Mouse (Mus musculus) effector memory CD4-positive, alpha-beta T cell, adult 5 months (primary cell): ENCODE results near the gene Cldn34b4. TPM values are rescaled to one million over a fixed set of nuclear protein-coding genes. Genes with fewer than 3 reads are reported as not detected.

ENCODE experiments used
- polyA plus RNA-seq: library from polyadenylated mRNA; unstranded; fragments of 100-300 nt; shearing (Covaris generic); gene quantifications from one replicate; pipeline ENCODE4 v1.2.1, GENCODE M21; 2017

Cldn34b4 gene
- not detected for polyA plus RNA-seq

GRCm38 (mm10) chrX:76393050-76393449 lies at the start of gene Cldn34b4:
Gene Cldn34b4, plus strand, starts transcription at chrX:76393350.

Other genes starting within 250 kb of the Cldn34b4 start
- gene Cldn34b3, start 129.0 kb upstream of the Cldn34b4 start, polyA plus RNA-seq = not detected
- gene Cldn34d, start 209.6 kb downstream of the Cldn34b4 start, polyA plus RNA-seq = not detected